Mouse (Mus musculus) forelimb bud, embryonic 11.5 days (tissue): ENCODE measurements around the gene Ptpn21.
A peak's percentile ranks its signal among the peaks of the same experiment; 100 is the strongest.

Source experiments
- DNase-seq: peaks from one replicate; pipeline ENCODE4 v3.0.0-alpha.2; 2012; ENCODE audit warnings: low read depth, low spot score

The Ptpn21 gene

DNA sequence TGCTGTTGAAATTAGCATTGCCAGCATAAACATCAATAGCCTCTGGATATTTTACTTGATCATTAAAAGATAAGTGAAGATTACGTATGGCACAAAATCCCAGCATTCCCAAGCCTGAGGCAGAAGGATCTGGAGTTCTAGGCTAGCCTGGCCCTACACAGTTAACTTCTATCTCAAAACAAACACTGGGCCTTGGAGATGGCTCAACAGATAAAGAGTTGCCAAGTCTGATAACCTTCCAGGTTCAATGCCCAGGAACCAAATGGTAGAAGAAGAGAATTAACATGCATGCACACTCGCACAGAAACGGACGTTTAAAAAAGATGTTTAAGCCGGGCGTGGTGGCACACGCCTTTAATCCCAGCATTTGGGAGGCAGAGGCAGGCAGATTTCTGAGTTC is 13.0 kb downstream of the Ptpn21 start:
- DNase-seq = no peak

- no peak for DNase-seq
Measured at GRCm38 (mm10) chr12:98721030-98721429, 16.2 kb downstream of the Ptpn21 start.

GRCm38 (mm10) chr12:98720628-98721027 is 16.6 kb downstream of the Ptpn21 start:
- DNase-seq = no peak

DNA sequence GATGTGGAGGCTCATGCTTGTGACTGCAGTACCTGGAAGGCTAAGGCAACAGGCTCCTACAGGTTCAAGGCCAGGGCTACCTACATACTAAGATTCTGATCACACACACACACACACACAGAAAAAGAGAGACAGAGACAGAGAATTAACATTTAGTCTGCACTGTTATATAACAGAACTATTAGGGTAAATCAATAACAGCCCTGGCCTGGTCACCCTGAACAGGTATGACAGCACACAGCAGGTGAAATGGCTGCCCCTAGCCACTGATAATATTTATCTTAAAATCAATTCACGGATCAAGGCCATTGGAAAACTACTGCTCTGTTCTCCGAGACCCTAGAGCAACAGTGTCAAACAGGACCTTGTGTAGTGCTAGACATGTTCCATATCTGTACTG is 21.1 kb downstream of the Ptpn21 start:
- DNase-seq = no peak

GRCm38 (mm10) chr12:98714757-98715156 is 22.4 kb downstream of the Ptpn21 start:
- no peak for DNase-seq

DNA sequence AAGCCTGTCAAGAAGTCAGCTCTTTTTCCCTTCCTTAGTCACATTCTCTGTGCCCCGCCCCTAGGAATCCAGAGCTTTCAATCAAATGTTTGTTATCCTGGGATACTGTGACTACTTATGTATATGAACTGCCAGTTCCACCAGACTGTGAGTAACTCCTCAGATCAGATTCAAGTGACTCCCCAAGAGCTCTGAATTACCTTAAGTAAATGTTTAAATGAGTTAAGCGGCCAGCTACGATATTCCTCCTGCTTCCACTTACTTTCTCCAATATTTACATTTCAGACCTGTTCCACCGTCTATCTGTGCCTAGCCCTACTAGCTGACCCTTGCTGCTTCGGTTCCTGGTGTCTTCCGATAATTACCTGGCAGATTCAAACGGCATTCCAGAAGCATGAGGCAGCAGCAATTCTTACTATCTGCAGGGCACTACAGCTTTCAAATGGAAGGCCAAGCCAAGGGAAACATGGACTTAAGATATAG is 23.5 kb downstream of the Ptpn21 start:
- no peak for DNase-seq

- DNase-seq = no peak
Measured at GRCm38 (mm10) chr12:98712819-98713218, 24.4 kb downstream of the Ptpn21 start.

GRCm38 (mm10) chr12:98703961-98704360 is 33.2 kb downstream of the Ptpn21 start:
- no peak for DNase-seq

- DNase-seq = no peak
Measured at GRCm38 (mm10) chr12:98703554-98703953, 33.7 kb downstream of the Ptpn21 start.

- no peak for DNase-seq
Measured at GRCm38 (mm10) chr12:98701564-98701963, 35.6 kb downstream of the Ptpn21 start.

DNA sequence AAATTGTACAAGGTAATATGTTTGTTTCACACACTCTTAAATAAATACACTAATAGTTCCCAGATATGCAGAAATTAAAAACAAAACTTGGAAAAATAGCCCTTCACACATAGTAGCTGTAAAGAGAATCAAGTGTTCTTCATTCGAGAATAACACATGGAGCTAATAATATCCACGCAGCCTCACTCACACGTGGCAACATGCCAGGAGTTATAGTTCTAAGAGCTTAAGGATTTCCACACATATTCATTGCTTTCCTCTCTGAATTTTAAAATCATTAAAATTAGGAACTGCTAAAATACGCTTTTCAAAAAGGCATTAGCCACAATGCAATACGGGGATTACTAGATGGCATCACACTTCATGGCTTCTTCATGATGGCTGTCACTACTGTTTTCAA is 40.0 kb downstream of the Ptpn21 start:
- no peak for DNase-seq

GRCm38 (mm10) chr12:98690230-98690629 is 47.0 kb downstream of the Ptpn21 start:
- no peak for DNase-seq

DNA sequence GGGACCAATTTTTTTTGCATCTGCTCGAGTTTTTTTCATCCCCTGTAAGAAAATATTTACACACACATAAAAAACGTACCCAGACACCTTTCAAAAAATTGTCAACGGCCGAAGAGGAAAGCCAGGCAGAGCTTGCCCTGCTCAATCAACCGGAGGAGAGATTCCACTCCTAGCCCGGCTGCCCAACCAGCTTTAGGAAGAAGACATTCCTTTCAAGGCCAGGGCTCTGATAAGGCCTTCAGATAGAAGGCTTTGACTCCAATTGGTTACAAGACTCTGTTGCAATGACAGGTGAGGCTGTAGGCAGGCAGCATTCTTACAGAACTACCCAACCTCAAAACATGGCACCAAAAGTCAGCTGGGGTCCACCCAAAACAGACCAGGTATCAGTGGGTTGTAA is 53.6 kb downstream of the Ptpn21 start:
- no peak for DNase-seq

- DNase-seq = no peak
Measured at GRCm38 (mm10) chr12:98683171-98683570, 54.0 kb downstream of the Ptpn21 start.

DNA sequence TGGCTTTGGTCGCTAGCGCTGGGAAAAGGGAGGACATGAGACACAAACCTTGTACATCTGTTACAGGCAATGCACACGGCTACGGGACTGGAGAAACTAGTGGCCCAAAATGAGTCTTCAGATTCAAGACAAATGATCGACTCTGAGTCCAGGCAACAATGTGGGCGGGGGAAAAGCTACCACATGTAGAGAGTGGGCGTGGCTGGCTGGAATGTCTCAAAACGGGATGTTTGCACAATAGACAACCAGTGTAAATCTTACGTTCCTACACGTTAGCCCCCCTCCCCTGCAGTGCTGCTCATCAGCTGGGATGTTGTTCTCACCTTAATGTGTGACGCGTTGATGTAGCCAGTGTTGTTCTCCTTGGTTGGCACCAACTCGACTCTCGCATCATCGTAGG is 55.0 kb downstream of the Ptpn21 start:
- DNase-seq = no peak

GRCm38 (mm10) chr12:98679906-98680305 is 57.3 kb downstream of the Ptpn21 start:
- no peak for DNase-seq

DNA sequence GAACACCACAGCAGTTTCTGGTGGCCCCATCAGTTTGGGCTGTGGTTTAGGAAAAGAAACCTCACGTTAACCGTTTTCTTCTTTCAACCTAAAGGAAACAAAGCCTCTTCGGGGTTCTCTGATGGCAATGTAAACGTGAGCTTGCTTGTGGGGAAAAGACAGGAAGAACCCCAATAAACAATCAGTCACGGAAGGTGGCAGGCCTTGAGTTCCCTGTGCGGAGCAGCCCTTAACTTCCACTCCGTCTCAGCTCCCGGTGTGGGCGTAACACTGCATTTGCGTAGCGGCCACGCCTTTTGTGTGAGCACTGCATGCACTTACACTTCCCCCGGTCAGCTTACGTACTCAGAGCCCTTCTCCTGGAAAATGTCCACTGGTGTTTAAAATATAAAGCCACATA is 59.9 kb downstream of the Ptpn21 start:
- DNase-seq = no peak

DNA sequence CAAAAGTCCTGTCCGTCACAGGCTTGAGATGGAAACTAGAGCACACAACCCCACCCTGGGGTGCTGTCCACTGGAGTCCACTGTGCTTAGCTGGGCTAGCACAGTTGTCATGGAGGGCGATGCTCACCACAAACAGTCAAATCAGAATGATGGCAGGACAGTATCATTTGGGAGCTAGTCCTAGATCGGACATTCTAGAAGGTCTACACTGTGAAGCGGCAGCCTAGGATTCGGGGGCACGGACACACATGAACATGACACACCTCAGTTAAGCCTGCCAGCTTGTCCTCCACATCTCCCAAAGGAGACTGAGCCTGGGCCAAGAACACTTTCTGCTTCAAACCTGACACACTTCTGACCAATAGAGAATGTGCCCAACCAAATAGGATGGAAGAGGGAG is 60.3 kb downstream of the Ptpn21 start:
- no peak for DNase-seq

DNA sequence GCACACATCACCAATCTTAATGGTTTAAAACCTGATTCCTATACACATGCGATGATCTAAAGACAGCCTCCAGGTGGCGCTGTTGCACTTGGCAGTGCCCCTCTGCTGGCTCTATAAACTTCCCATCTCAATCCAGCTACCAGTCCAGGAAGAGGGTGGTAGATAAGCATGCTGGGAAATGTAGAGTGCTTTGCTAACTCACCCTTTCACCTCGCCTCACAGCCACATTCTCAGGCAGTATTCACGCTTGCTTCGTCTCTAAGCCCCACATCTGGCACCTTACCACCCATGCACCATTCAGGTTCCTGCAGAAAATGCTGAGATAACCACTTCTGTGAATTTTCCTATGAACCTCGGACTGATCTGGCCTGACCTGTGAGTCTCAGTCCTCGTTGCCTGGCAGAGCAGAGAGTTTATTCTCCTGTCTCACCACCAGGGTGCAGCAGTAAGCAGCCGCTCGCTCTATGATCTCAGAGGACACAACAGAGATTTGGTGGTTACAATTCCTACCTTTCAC is 62.5 kb downstream of the Ptpn21 start:
- DNase-seq = peak; percentile 77

GRCm38 (mm10) chr12:98673879-98674278 is 63.3 kb downstream of the Ptpn21 start:
- no peak for DNase-seq

DNA sequence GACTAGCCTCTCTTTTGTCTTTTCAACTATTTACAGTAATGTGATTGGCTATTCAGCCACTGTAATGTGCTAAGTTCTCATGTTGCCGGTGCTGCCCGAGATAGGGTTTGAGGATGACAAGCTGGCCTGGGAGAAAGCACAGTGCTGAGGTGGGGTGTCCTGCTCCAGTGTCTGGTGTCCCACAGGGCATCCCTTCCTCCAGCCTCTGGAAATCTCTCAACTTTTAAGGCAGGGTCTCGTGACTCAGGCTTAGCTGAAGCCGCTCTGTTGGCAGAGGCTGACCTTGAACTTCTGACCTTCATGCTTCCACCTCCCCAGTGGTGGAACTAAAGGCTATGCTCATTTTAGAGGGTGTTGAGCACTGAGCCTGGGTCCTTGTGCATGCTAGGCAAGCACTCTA is 66.8 kb downstream of the Ptpn21 start:
- DNase-seq = no peak

DNA sequence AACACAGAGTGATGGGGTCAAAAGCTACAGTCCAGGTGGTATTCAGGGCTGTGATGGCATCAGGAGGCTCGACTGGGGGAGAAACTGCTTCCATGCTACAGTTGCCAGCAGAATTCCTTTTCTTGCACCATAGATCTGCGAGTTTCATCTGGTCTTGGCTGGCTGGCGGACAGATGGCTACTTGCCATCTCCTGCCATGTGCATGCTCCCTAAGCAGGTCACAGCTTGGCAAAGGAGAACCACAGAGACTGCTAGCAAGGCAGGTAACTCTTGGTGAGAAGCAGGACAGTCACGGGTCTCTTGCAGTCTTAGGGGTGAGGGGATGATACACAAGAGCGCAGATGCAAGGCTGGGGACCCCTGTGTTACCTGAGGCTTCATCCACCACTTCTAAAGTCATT is 67.3 kb downstream of the Ptpn21 start:
- DNase-seq = no peak

GRCm38 (mm10) chr12:98669086-98669485 is 68.1 kb downstream of the Ptpn21 start:
- DNase-seq = no peak

GRCm38 (mm10) chr12:98668132-98668814 is 68.9 kb downstream of the Ptpn21 start:
- DNase-seq = no peak
